Mouse (Mus musculus) 3T3-L1 (cell line): ENCODE measurements at regions not wholly inside any gene's neighbourhood (a gene's known extent, or its start where the extent isn't known, plus 50 kb on each side); places are given as distances from the start of the nearest gene placed in this dataset.

Source experiments
- DNase-seq: peaks from one replicate; pipeline ENCODE4 v3.0.0-alpha.2; 2015; ENCODE audit warnings: low read depth, low spot score

DNA sequence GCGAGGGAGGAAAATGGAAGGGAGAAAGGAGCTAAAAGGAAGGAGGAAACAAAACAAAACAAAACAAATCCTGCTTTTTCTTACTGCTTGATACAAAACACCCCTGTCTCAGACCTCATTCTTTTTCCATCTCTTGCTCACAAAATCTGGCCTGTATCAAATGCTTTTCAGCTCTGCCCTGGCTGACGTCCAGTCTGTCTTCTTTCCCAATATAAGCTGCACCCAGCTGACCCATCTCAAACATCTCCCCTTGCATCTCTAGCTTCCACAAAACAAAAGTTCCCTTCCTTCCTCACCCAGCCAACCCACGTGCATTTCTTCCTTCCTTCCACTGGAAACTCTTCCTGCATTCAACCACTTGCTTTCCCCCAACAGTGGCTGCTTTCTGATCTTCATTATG is 183.1 kb upstream of the Usp25 start:
- DNase-seq = no peak

DNA sequence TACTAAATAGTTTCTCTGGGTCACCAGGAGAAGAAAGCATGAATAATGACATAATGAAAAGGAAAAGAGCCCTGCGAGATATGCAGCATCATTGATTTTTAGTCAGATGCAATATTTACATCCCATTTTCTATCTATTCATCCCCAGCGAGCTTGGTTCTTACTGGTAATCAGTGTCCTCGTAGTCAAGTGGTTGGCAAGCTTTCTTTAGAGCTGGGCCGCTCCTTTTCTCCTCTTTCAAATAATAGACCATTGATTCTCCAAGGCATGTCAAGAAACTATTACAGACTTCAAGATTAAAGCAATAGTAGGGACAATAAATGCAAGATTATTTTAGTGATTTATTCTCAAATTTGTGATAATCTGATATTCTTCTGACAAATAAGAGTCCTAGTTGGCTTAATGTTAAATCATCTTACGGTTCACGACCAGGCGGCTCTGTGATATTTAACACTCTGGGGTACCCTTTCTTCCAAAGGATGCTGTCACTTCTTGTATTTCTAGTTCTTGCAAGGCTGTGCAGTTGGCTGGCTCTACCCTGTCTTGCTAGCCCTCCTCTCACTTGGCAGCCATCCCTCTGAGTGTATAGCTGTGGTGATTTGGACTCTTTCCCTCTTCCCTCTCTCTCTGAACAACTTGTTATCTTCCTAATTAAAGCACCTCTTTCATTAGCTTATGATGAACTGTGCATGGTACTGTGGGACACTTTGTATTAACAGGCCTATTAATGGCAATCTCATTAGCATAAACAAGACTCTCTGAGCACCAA is 185.6 kb upstream of the Usp25 start:
- no peak for DNase-seq

DNA sequence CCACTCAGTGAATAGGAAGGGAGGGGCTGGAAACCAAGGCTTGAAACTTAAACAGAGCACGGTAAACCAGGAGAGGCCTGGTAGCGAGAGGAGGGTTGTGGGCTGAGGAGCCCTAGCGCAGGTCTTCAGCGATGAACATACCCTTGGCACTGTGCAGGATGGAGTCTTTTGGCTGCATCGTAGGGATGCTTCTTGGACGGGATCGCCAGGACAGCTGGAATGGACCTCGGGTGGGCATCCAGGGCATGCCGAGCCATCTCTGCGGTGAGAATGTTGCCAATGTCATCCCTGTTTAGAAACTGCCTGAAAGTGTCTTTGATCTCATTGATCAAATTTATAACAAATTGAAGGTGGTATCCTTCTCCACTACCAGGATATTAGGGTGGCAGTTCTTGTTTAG is 192.2 kb upstream of the Usp25 start:
- no peak for DNase-seq

DNA sequence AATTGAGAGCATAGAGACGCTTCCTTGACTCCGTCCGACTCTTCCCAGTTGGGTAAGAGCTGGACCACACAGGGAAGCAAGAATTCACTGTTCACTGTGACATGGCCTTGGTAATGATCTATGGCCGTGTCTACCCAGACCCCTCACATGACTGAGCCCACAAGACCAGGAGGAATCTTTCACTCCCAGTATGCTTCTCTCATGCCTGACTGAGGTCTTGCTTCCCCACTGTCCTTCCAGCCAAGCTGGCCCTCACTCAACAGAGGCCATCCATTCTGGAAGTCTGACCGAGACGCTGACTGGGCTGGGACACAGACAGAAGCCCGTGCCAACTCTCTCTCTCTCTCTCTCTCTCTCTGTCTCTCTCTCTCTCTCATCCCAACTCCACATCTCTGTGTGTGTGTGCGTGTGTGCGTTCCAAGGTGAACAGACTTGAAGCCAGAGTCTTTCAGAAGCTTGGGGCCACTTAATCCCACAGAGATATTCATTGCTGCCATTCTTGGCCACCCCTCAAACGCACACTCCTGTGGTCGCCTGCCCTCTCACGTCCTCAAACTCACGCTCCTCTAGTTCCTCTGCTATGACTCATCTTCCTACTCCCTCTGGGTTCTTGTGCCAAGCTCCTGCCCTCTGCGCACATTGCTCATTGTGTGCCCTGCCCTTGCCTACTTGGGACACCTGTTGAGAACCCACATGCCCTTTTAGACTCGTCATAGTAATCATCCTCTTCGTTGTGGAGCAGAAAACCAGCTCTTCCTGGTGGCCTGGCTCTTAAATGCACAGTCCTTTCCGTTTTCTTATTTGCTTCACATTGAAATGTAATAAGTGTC is 197.2 kb upstream of the Usp25 start:
- DNase-seq = peak; percentile 39

DNA sequence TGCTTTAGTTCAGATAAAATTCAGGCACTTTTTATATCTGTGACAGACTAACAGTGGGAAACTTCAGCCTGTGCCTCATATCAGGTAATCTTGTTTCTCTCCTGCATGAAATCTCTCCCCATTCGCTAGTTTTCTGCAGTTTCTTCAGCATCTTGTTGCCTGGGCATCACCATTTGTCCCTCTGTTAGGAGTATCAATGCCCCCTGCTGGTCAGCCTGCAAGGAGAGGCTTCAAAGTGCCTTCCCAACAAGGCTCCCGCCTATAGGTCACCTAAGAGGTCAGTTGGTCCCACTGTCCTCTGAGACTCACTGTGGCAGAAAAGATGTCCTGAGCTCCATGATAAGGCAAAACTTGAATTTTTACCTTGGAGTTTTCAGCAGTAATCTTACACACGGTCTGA is 209.8 kb upstream of the Usp25 start:
- DNase-seq = peak; percentile 66

DNA sequence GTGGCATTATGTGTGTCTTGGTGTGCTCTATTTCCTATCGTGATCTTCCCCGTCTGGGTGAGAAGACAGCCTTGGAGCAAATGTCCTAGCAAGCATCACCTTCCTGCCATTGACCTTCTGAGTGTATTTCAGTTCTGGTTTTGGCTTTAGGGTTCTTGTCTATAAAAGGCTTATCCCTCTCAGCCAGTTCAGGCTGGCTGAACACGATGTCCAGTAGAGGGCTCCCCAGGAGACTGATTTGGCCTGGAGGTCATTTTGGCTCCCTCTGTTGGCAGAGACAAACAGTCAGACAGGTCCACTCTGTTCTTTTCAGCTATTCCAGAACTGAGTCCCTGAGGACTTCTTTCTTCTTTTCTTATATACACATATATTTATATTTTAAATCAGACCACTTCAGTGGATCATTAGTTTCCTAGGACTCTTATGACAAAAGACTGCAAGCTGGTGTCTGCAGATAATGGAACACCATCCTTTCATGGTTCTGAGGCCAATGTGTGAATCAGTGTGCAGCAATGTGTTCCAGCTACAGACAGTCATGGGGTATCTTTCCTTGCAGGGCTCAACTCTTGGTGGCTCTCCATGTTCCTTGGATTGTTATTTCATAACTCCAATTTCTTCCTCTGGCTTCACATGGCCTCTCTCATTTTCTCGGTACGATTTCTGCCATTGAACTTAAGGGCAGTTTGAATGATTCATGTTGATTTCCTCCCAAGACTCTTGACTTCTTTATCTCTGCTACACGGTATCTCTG is 226.9 kb upstream of the Usp25 start:
- peak; percentile 80 for DNase-seq

DNA sequence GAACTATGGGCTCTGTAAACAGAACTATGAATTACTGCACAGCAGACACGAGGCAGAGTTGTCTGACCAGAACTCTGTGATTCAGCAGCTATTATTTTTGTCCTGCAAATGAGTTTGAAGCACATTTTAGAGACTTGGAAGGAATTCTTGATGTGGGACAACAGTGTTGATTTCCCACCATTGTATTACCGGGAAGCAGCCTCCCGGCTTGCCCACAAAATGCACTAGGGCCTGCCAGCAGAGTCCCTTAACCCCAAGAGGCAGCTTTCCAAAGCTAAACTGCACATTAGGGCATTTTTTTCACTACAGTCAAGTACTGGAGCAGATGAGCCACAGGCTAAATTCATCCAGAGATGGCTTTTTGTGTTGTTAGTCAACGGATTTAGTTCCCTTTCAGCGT is 230.8 kb upstream of the Usp25 start:
- DNase-seq = no peak

DNA sequence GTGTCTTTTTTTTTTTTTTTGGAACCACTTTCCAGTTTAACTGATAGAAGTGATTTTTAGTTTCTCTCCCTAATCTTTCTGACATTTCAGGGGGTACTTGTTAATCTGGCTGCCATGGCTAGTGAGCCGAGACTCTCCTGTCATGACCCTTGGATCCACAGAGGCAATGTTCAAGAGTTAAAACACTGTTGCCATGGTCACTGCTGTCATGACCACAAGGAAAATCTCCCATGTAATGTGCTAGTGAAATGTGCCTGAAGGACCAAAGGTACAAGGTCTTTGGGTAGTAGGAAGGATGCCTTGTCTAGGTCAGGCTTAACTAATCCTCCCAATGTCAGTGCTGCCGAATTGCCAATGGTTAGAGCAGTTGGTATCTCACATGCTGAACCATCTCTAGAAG is 237.7 kb upstream of the Usp25 start:
- DNase-seq = no peak

DNA sequence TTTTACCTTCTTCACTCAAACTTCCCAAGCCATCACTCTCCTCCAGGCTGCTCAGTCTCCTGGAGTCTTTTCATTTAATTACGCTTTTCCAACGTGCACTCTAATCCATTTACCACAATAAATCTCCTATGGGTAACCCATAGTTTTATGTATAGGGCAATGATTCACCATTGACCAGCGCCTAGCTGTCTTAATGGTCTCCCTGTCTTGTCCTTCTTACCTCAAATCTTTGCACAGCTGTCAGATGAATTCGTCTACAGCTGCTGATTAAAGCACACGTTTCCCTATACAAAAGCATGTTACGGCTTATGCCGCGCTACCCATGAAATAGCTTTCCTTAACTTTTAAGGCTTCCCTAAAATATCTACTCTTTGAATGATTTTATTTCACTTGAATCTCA is 239.5 kb upstream of the Usp25 start:
- no peak for DNase-seq

DNA sequence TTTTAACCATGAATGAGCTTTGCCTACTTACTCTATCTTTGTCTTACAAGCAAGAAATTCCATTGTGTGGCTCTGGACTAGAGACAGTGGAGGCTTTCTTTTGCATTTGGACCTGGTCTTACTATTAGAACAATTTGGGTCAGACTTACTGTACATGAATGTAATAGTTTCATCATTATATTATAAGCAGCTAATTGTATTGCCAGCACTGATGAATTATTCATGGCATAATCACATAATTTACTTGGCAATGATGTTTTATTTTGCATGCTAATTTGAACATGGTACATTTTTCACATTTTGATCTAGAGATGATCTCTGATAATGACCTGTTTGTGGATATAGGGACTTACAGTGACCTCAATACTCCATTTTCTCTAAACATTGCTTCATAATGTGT is 240.0 kb upstream of the Usp25 start:
- DNase-seq = no peak

DNA sequence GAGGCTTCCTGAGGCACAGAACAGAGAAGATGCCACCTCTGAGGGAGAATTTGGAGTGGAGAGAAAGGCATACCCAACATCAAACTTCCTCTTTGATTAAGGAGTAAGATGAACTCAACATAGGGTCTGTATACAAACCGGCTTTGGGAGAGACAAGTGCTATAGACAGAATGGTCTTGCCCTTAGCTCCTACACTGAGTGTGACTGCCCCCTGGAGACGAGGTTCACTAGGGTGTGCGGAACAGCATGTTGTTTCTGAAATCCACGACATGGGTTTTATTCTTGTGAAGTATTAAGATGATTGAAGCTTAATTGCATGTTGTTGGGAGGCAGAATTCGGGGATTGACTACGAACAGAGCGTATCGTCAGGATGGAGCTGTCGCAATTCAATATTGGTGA is 244.9 kb upstream of the Usp25 start:
- peak; percentile 52 for DNase-seq

DNA sequence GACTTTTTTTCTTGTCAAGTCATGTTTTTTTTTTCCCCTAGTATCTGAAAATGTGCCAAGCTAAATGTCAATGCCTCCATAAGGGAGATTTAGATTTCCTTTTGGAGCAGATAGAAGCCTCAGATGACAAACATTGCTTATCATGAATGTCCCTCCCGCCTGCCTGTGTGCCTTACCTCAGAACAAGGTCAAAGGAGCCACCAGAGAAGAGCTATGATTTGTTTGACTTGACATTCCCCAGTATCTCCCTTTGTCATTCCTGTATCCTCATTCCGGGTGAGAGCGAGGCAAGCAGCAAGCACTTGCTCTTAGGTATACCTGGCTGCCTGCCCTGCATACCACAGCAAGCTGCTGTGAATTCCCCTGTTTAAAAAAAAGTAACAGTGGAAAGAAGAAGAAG is 246.9 kb upstream of the Usp25 start:
- DNase-seq = no peak

DNA sequence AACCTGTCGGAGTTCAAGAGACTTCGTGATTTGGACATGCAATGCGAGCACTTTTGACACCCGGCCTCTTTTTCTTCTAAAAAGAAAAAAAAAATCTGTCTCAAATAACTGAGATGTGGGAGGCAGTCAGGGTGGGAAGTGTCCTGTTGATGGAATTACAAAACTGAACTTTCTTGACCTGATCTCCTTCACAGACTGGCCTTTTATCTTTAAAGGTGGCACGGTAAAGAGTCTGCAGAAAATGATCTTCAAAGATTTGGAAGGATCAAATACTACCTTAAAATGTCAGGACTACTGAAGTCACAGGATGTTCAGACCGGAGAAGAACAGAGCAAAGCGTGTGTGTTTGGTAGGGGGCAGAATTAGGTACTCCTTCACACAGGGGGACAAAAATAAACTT is 248.0 kb upstream of the Usp25 start:
- DNase-seq = no peak

DNA sequence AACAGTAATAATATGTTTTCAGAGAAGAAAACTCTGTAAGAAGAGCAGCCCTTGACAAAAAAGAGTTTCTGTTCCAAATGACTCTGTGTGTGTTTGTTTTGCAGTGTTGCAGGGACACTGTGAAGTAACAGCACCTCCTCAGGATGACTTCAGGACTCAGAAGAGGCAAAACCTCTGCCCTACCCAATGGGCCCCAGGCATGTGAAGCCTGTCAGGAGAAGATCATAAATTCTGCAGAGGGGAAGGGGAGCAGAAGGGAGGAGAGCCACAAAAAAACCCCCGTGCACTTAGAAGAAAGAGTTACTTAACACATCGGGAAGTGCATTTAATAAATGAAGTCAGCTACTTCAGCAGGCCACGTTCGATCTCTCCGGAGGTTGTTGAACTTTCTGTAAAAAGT is 248.5 kb upstream of the Usp25 start:
- no peak for DNase-seq

DNA sequence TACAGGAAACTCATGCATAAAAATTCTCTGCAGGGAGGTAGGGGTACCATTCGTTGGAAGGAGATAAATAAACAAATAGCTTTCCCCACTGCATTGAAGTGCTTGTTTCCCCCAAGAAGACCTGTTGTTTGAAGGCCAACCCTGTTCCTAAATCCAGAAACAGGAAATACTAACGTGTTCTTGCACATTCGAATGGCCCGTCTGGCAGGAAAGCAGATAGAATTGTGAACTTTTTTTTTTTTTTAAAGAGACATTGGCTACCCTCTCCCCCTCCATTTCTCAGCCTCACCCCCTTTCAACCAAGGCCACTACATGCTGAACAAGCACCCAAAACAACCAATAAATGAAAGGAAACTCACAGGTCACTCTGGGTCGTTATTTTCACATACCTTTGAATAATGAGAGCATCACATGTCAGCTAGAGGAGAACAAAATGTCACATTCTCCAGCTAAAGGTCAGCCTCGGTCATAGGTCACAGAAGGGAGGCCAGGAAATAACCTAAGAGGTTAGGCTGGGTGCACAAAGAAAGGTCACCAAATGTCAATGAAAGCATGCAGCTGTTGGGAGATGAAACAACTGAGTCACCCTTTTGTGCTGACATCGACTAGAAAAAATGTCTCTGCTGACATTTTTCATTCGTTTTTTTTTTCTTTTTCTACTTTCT is 250.8 kb upstream of the Usp25 start:
- peak; percentile 51 for DNase-seq

DNA sequence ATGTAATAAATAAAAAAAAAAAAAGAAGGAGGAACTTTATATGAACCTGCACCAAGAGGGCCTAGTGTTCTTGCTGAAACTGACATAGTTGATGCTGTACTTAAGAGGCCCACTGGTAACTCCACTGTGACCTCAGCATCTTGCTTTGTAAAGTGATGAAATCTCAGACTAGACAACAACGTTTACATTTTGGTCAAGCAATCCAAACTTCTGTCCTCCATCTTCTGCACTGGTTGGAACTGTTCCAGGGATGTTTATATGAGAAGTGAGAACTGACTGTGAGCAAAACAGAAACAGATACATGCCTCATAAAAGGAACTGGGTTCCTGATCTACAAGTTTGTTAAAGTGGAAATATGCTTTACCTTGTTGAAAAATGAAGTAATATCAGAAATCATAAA is 251.7 kb upstream of the Usp25 start:
- peak; percentile 15 for DNase-seq

DNA sequence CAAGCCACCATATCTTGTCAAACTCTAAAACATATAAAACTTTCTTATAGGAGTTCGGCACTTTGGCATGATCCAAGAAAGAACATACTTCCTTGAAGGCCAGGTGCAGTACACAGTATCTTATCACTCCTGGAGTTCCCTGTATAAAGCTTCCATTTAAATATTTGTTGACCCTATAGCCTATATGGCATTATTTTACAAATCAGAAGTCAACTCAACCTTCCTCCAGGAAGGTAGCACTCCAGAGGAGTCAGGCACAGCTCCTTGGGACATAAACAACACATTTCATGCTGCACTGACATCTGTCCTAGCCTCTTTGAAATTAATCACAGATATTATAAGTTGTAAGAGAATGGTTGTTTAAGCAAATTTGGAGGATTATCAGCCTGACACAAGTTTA is 252.5 kb upstream of the Usp25 start:
- DNase-seq = no peak

DNA sequence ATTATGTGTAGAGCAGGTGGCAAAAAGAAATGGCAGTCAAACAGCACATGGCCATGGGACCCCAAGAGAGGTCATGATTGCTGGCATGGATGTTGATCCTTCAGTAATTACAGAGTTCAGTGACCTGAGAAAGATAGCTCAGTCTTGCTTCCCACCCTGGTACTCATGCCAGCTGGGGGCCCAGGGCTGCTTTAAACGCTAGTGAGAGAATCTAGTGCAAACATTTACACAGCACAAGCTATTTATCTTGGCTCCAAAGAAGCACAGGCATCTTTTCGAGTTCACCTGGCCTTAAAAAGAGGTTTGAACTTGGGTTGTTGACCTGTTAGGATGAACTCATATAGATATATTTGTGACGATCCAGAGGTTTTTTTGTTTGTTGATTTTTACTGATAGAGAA is 258.6 kb upstream of the Usp25 start:
- DNase-seq = no peak

DNA sequence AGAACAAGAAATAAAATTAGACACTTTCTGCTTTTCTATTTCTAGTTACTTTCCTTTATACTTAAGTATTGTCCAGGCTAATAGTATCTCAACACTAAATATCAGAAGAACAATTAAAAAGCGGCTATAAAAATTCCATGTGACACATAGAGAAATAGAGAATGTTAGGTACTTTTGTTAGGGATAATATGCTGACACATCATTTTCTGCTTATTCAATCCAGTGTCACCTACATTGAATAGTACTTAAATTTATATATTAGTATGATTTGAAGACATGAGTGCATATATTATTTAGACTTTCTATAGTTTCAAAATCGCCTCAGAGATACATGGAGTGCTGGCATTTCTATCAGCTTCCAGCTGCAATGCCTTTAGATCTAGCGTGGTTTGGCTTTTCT is 267.1 kb upstream of the Usp25 start:
- DNase-seq = no peak

DNA sequence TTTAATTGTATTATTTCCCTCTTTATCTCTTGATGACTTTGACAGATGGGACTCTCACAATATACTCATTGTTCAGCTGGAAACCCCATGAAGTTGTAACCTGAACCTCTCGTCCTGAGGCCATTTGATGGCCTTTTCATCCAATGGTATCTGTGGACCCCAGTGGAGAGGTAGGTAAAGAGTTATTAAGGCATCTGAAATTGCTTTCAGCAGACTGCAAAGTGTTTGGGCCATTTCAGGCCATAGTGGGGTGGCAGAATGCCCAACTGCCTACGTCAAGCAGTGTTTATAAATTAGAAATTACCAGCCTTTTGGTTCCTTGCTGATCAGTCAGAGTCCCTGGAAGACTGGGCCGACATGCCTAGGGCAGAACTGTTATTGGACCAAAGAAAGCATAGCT is 272.4 kb upstream of the Usp25 start:
- DNase-seq = no peak

DNA sequence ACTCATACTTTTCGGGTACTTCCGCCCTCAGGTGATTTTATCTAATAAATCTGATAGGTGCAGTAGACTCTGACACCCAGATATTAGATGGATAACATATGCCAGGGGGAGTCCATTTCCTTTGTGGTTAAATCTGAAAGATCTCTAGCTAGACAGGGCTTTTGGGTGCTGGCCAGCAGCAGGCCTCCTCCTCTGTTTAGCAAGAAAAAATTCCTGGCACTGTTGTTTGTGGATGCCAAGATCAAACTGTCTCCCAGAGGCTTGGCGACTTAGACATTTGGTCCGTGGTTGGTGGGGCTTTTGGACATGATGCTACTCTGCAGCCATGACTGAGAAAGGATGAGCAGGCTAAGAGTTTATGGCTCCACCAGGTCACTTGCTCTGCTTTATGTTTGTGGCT is 287.5 kb upstream of the Usp25 start:
- DNase-seq = peak; percentile 56

DNA sequence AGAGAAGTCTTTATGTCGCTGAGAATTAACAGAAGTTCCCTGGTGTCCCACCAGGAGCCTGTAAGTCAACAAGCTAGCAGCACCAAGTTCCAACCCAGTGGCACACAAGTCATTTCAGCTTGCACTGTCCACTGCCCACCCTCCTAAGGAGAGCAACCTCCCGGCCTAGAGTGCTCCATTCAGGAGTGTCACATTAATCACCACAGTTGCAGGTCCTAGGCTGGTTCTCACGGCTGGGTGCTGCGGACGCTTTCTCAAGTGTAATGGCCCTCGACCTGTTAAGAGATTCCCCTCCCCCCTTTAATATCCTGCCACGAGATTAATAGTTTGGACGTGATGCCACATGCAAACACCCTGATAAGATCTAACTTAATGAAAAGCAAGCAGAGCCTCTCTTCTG is 288.2 kb upstream of the Usp25 start:
- no peak for DNase-seq
